Mouse (Mus musculus): ENCODE results near the gene Blnk. TPM values are rescaled to one million over a fixed set of nuclear protein-coding genes. Genes with fewer than 3 reads are reported as not detected.

Blnk gene
- polyA plus RNA-seq, 1 experiment from 2014 or later = 8.7 TPM

DNA sequence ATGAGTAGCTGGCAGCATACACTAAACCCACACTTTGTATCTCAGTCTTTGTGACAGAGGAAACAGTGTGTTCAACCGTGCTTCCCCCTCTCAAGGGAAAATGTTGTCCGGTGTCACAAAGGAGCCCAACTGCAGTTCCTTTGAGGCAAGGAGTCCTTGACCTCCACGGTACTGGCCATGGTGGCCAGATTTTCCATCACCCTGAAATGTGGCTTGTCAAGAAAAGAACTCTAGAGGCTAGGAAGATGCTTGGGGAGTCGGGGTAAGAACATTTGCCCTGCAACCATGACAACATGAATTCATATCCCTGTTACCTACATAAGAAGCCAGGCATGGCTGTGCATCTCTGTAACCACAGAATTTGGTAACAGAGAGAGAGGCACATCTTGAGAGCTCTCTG is 24.0 kb downstream of the Blnk start:
- 74% methylated on average over 4 of the region's 4 CpGs for WGBS
- no peak overlapping the region for H3K4me3 ChIP-seq (ENCODE audit: low read depth, low read length)
- ATAC-seq (ENCODE audit: low FRiP score, low TSS enrichment) = no peak

DNA sequence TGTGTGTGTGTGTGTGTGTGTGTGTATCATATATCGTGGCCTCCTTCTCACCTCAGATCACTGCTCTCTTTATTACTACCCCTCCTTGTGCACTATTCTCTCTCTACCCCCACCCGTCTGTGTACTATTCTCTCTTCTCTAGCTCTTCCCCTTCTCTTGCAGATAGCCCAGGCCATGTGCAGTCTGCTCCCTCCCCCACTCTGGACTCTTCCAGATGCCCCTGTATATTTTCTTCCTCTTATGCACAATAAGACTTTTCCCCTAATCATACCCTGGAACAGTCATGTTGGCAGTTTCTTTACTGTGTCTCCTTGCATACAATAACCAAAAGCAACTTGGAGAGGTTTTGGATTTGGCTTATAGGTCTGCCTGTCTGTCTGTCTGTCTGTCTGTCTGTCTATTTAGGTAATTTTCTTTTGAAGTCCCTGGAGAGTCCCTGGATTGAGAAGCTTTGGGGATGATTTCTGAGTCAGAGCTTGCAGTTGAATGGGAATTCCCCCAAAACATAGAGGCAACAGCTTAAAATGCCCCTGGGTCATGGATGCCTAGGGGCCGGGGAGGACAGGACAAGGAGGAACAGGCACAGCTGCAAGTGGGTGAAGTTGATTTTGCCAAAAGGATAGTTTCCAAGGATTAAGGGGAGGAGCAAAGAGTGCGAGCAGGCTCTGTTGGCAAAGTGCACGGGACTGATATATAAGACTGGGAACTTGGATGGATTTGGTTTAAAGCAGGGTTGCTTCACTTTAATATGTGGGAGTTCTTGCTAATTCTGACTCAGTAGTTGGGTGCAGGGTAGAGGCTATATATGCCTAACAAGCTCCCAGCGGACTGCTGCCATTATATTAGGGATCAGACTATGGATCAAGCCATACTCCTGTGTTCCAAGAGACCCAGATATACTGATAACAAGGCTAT is 29.1 kb downstream of the Blnk start:
- ATAC-seq (ENCODE audit: low FRiP score, low TSS enrichment) (no peak), DNase-seq (ENCODE audit: low spot score) (no peak)
- Histone ChIP-seq H3K9ac (ENCODE audit: low read length) (no peak overlapping the region), H3K4me3 (ENCODE audit: low read depth, low read length) (no peak overlapping the region), H3K27me3 (ENCODE audit: control insufficient read depth, insufficient read depth, low read length) (no peaks in the 10 kb centered on the region), H3K4me1 (replicated peaks; ENCODE audit: control insufficient read depth, insufficient read depth) (no peaks in the 10 kb centered on the region), H3K27ac (replicated peaks) (no peak overlapping the region), H3K36me3 (ENCODE audit: control insufficient read depth, insufficient read depth, low read length) (no peaks in the 10 kb centered on the region), H3K9me3 (ENCODE audit: control insufficient read depth, low read length) (no peaks in the 10 kb centered on the region), H3K4me2 (replicated peaks; ENCODE audit: low read depth) (no peak overlapping the region)
- WGBS = 66% methylated on average over 6 of the region's 6 CpGs
- TF ChIP-seq EP300 (optimal IDR thresholded peaks at IDR 0.05) (no peak), CTCF (IDR thresholded peaks at IDR 0.05; ENCODE audit: low read depth) (no peak)

More for the DNA sequence above, 24.0 kb downstream of the Blnk start:
- no peak for DNase-seq (ENCODE audit: low spot score)
- H3K27me3 ChIP-seq (ENCODE audit: control insufficient read depth, insufficient read depth, low read length) = no peaks in the 10 kb centered on the region
- H3K36me3 ChIP-seq (ENCODE audit: control insufficient read depth, insufficient read depth, low read length) = no peaks in the 10 kb centered on the region
- no peak overlapping the region for H3K27ac ChIP-seq (replicated peaks)
- no peak for TF ChIP-seq EP300 (optimal IDR thresholded peaks at IDR 0.05)
- TF ChIP-seq CTCF (IDR thresholded peaks at IDR 0.05; ENCODE audit: low read depth) = no peak
- no peak overlapping the region for H3K4me2 ChIP-seq (replicated peaks; ENCODE audit: low read depth)
- no peaks in the 10 kb centered on the region for H3K9me3 ChIP-seq (ENCODE audit: control insufficient read depth, low read length)
- no peaks in the 10 kb centered on the region for H3K4me1 ChIP-seq (replicated peaks; ENCODE audit: control insufficient read depth, insufficient read depth)
- H3K9ac ChIP-seq (ENCODE audit: low read length) = no peak overlapping the region

DNA sequence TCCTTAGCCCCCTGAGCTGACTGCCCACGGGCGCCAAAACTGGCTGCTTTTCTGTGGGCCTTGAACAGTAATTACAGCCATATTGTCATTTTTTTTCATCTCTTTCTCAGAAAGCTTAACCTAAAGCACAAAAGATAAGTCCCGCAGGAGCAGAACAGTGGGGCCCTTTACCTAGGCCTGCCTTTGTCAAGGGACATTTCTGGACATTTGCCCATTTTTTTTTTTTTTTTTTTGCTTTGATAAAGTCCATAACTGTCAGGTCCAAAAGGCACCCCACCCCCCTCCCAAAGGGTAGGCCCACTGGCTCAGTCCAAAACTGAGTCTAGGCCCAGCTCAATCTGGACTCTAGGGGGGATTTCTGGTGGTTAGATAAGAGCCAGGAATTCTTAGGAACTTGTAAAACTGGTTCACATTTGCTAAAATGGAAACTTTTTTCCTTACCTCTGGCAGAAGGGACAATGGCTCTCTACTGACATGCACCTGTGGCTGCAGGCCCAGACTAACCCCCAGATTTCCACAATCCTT is 29.9 kb downstream of the Blnk start:
- ATAC-seq (ENCODE audit: low FRiP score, low TSS enrichment) (peak; percentile 42), DNase-seq (ENCODE audit: low spot score) (no peak)
- Histone ChIP-seq H3K4me3 (ENCODE audit: low read depth, low read length) (no peak overlapping the region), H3K4me2 (replicated peaks; ENCODE audit: low read depth) (no peak overlapping the region), H3K27me3 (ENCODE audit: control insufficient read depth, insufficient read depth, low read length) (no peaks in the 10 kb centered on the region), H3K9me3 (ENCODE audit: control insufficient read depth, low read length) (no peaks in the 10 kb centered on the region), H3K27ac (replicated peaks) (no peak overlapping the region), H3K36me3 (ENCODE audit: control insufficient read depth, insufficient read depth, low read length) (no peaks in the 10 kb centered on the region), H3K4me1 (replicated peaks; ENCODE audit: control insufficient read depth, insufficient read depth) (no peaks in the 10 kb centered on the region), H3K9ac (ENCODE audit: low read length) (no peak overlapping the region)
- 55% methylated on average over 3 of the region's 3 CpGs for WGBS
- TF ChIP-seq CTCF (IDR thresholded peaks at IDR 0.05; ENCODE audit: low read depth) = no peak
- TF ChIP-seq EP300 (optimal IDR thresholded peaks at IDR 0.05) = no peak

DNA sequence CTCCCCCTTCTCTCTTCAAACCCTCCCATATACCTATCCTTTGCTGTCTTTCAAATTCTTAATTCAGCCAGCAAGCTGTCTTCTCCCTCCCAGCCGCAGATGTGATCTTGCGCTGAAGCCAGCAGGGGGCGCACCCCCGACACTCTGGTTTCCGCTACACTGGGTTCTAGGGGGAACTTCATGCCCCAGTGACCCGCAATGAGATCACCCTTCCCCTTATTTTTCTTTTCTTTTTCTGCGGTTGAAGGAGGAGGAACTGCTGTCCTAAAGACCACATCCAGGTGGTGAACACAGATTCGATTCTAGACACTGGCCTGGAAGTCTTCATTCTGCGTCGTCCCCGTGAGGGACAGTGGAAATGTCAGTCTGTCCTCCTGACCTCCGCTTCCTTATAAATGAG is 31.3 kb downstream of the Blnk start:
- H3K9me3 ChIP-seq (ENCODE audit: control insufficient read depth, low read length) = no peaks in the 10 kb centered on the region
- no peak for ATAC-seq (ENCODE audit: low FRiP score, low TSS enrichment)
- no peak overlapping the region for H3K4me2 ChIP-seq (replicated peaks; ENCODE audit: low read depth)
- no peak overlapping the region for H3K9ac ChIP-seq (ENCODE audit: low read length)
- TF ChIP-seq CTCF (IDR thresholded peaks at IDR 0.05; ENCODE audit: low read depth) (peak; percentile 77), EP300 (optimal IDR thresholded peaks at IDR 0.05) (no peak)
- no peaks in the 10 kb centered on the region for H3K4me1 ChIP-seq (replicated peaks; ENCODE audit: control insufficient read depth, insufficient read depth)
- WGBS = 50% methylated on average over 12 of the region's 12 CpGs
- peak; percentile 44 for DNase-seq (ENCODE audit: low spot score)
- H3K4me3 ChIP-seq (ENCODE audit: low read depth, low read length) = no peak overlapping the region
- no peaks in the 10 kb centered on the region for H3K27me3 ChIP-seq (ENCODE audit: control insufficient read depth, insufficient read depth, low read length)
- no peak overlapping the region for H3K27ac ChIP-seq (replicated peaks)
- H3K36me3 ChIP-seq (ENCODE audit: control insufficient read depth, insufficient read depth, low read length) = no peaks in the 10 kb centered on the region

DNA sequence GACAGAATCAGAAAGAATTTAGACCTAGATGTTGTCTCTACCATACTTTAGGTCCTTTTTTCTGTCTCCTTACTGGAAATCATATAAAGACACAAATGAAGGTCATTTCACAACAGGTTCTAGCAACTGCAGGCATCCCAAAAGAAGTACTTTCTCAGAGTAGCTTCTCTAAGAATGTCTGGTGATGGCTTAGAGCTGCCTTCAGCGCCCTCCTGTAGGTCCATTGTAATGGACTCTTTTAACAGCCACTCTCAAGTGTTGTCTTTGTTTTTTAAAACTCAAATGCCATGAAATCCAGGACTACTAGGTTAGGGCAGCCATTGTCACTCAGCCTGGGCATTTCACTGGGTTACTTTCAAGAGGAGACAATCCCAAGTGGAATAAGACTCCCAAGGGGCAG is 35.4 kb downstream of the Blnk start:
- Histone ChIP-seq H3K27me3 (ENCODE audit: control insufficient read depth, insufficient read depth, low read length) (no peaks in the 10 kb centered on the region), H3K4me1 (replicated peaks; ENCODE audit: control insufficient read depth, insufficient read depth) (no peaks in the 10 kb centered on the region), H3K4me3 (ENCODE audit: low read depth, low read length) (no peak overlapping the region), H3K4me2 (replicated peaks; ENCODE audit: low read depth) (no peak overlapping the region), H3K9ac (ENCODE audit: low read length) (no peak overlapping the region), H3K9me3 (ENCODE audit: control insufficient read depth, low read length) (no peaks in the 10 kb centered on the region), H3K36me3 (ENCODE audit: control insufficient read depth, insufficient read depth, low read length) (no peaks in the 10 kb centered on the region), H3K27ac (replicated peaks) (no peak overlapping the region)
- 48% methylated on average over 1 of the region's 1 CpGs for WGBS
- DNase-seq (ENCODE audit: low spot score) (no peak), ATAC-seq (ENCODE audit: low FRiP score, low TSS enrichment) (no peak)
- TF ChIP-seq CTCF (IDR thresholded peaks at IDR 0.05; ENCODE audit: low read depth) (no peak), EP300 (optimal IDR thresholded peaks at IDR 0.05) (no peak)
